Mouse (Mus musculus): ENCODE measurements around the gene Synpo2l.
"Not testable (repeated sequence)": the region's sequence is repeated elsewhere in the genome, so short reads cannot be mapped to it uniquely, and the experiment has no call there.

The Synpo2l gene

GRCm38 (mm10) chr14:20641438-20641875, 26.7 kb downstream of the Synpo2l start:
- no peak for DNase-seq (ENCODE audit: low spot score in 2 of 2)

GRCm38 (mm10) chr14:20640644-20641437, 27.3 kb downstream of the Synpo2l start, which contains the start of gene Usp54:
Gene Usp54 (minus strand): TSS chr14:20641063.
- peak; percentile 96 to 97 for DNase-seq (ENCODE audit: low spot score in 2 of 2)

GRCm38 (mm10) chr14:20639918-20640619, 28.1 kb downstream of the Synpo2l start:
- DNase-seq (ENCODE audit: low spot score in 2 of 2): no peak

GRCm38 (mm10) chr14:20638702-20639101, 29.5 kb downstream of the Synpo2l start:
- DNase-seq (ENCODE audit: low spot score in 2 of 2): no peak

GRCm38 (mm10) chr14:20637818-20638574, 30.2 kb downstream of the Synpo2l start:
- no peak for DNase-seq (ENCODE audit: low spot score in 2 of 2)

- DNase-seq (ENCODE audit: low spot score in 2 of 2): not testable (repeated sequence)
Measured at GRCm38 (mm10) chr14:20636968-20637367, 31.2 kb downstream of the Synpo2l start.

GRCm38 (mm10) chr14:20635546-20635945, 32.6 kb downstream of the Synpo2l start:
- DNase-seq (ENCODE audit: low spot score in 2 of 2): no peak

GRCm38 (mm10) chr14:20631253-20631652, 36.9 kb downstream of the Synpo2l start:
- no peak for DNase-seq (ENCODE audit: low spot score in 2 of 2)

- no peak for DNase-seq (ENCODE audit: low spot score in 2 of 2)
Measured at GRCm38 (mm10) chr14:20626971-20627370, 41.2 kb downstream of the Synpo2l start.

- no peak for DNase-seq (ENCODE audit: low spot score in 2 of 2)
Measured at GRCm38 (mm10) chr14:20626447-20626846, 41.7 kb downstream of the Synpo2l start.

GRCm38 (mm10) chr14:20622907-20623306, 45.2 kb downstream of the Synpo2l start:
- no peak for DNase-seq (ENCODE audit: low spot score in 2 of 2)

GRCm38 (mm10) chr14:20622412-20622811, 45.7 kb downstream of the Synpo2l start:
- DNase-seq (ENCODE audit: low spot score in 2 of 2): no peak

- DNase-seq (ENCODE audit: low spot score in 2 of 2): no peak
Measured at GRCm38 (mm10) chr14:20621903-20622302, 46.3 kb downstream of the Synpo2l start.

GRCm38 (mm10) chr14:20619131-20619530, 49.0 kb downstream of the Synpo2l start:
- no peak for DNase-seq (ENCODE audit: low spot score in 2 of 2)

- no peak for DNase-seq (ENCODE audit: low spot score in 2 of 2)
Measured at GRCm38 (mm10) chr14:20618211-20618610, 49.9 kb downstream of the Synpo2l start.

GRCm38 (mm10) chr14:20616421-20616820, 51.7 kb downstream of the Synpo2l start:
- no peak for DNase-seq (ENCODE audit: low spot score in 2 of 2)

- DNase-seq (ENCODE audit: low spot score in 2 of 2): no peak
Measured at GRCm38 (mm10) chr14:20615075-20615474, 53.1 kb downstream of the Synpo2l start.

- DNase-seq (ENCODE audit: low spot score in 2 of 2): no peak
Measured at GRCm38 (mm10) chr14:20612820-20613219, 55.3 kb downstream of the Synpo2l start.

- no peak for DNase-seq (ENCODE audit: low spot score in 2 of 2)
Measured at GRCm38 (mm10) chr14:20610146-20610545, 58.0 kb downstream of the Synpo2l start.

GRCm38 (mm10) chr14:20609519-20609918, 58.6 kb downstream of the Synpo2l start:
- DNase-seq (ENCODE audit: low spot score in 2 of 2): no peak
